Mouse (Mus musculus): ENCODE results near the gene Synrg.

- TF ChIP-seq POLR2A (IDR thresholded peaks at IDR 0.05; ENCODE audit: borderline replicate concordance, insufficient read depth, low read length), result no peak
- no peak for TF ChIP-seq CTCF (IDR thresholded peaks at IDR 0.05; ENCODE audit: borderline replicate concordance, insufficient read depth, low read depth, low read length)
Observed at GRCm38 (mm10) chr11:84060635-84061034, 96.4 kb downstream of the Synrg start.

All from cerebellum, adult 2 months (tissue).